ENCODE assay signal across 13 mouse cellular contexts in the genomic region with DNA sequence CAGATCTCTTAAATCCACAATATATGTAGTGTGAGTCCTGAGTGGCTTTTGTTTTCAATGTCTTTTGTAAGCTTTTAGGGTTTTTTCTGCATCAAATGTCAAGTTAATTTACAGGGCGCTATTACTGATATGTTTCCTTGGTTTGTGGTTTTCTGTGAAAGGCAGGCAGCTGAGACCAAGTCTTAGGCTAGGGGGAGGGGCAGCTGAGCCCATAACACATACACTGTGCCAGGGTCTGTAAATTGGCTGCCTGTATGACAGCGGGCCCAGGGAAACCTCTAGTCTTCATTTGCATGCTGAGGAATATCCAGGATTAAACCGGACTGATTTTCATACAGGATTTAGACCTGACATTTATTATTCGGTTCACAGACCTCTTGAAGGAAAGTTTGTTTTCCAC.
DNase-seq lines count a peak whose midpoint lies in the region; ATAC-seq lines count a peak whose summit lies in the region.
"Had no signal": no experiment of that assay in that cellular context is flagged by ENCODE, and none has a peak within 500 bp of the region (broad histone marks: within the 10 kb centered on the region; RNA-seq: fewer than 3 reads in every experiment).

No protein-coding gene starts in this region.

- H3K4me2 ChIP-seq in hindbrain, embryonic 12.5 days (replicated peaks): no peak overlapping the region
- no peak overlapping the region for H3K4me2 ChIP-seq in neural tube, embryonic 12.5 days (replicated peaks)
- no peak overlapping the region for H3K4me2 ChIP-seq in heart, embryonic 12.5 days
- H3K4me2 ChIP-seq: limb, embryonic 15.5 days; stomach, embryonic 15.5 days had no signal

- ATAC-seq in hindbrain, embryonic 12.5 days (ENCODE audit: low FRiP score): peak; percentile 85
- peak; percentile 92 for ATAC-seq in neural tube, embryonic 12.5 days (ENCODE audit: low FRiP score, low read depth)
- no peak for ATAC-seq in heart, embryonic 12.5 days (ENCODE audit: insufficient number of reproducible peaks, low FRiP score)

- H3K36me3 ChIP-seq in hindbrain, embryonic 12.5 days: no peaks in the 10 kb centered on the region
- no peaks in the 10 kb centered on the region for H3K36me3 ChIP-seq in neural tube, embryonic 12.5 days
- H3K36me3 ChIP-seq in heart, embryonic 12.5 days: no peaks in the 10 kb centered on the region
- H3K36me3 ChIP-seq: limb, embryonic 15.5 days; stomach, embryonic 15.5 days had no signal

- H3K9ac ChIP-seq in hindbrain, embryonic 12.5 days: no peak overlapping the region
- H3K9ac ChIP-seq in neural tube, embryonic 12.5 days: no peak overlapping the region
- H3K9ac ChIP-seq in heart, embryonic 12.5 days: no peak overlapping the region
- H3K9ac ChIP-seq: limb, embryonic 15.5 days; stomach, embryonic 15.5 days had no signal

- peak; percentile 25 for DNase-seq in embryo, embryonic 10 days (ENCODE audit: low spot score)
- no peak for DNase-seq in embryo, embryonic 9.5 days (ENCODE audit: extremely low spot score)
- peak; percentile 73 for DNase-seq in embryo, embryonic 11 days
- no peak for DNase-seq in heart, adult 11 months
- DNase-seq in layer of hippocampus, adult 18-20 months (ENCODE audit: low spot score in 2 of 2): no peak
- DNase-seq: heart, postnatal 10 days; layer of hippocampus, adult 9-11 months; lung, postnatal 36 days had no signal

- H3K4me3 ChIP-seq in hindbrain, embryonic 12.5 days: no peak overlapping the region
- H3K4me3 ChIP-seq in neural tube, embryonic 12.5 days: no peak overlapping the region
- no peak overlapping the region for H3K4me3 ChIP-seq in heart, embryonic 12.5 days
- H3K4me3 ChIP-seq: limb, embryonic 15.5 days; stomach, embryonic 15.5 days had no signal

- WGBS in hindbrain, embryonic 12.5 days: 25% methylated on average over 4 of the region's 4 CpGs
- WGBS in neural tube, embryonic 12.5 days: 29% methylated on average over 4 of the region's 4 CpGs
- WGBS in heart, embryonic 12.5 days: 59% methylated on average over 4 of the region's 4 CpGs

- no peaks in the 10 kb centered on the region for H3K27me3 ChIP-seq in hindbrain, embryonic 12.5 days
- no peaks in the 10 kb centered on the region for H3K27me3 ChIP-seq in neural tube, embryonic 12.5 days (replicated peaks)
- H3K27me3 ChIP-seq in heart, embryonic 12.5 days (replicated peaks): no peaks in the 10 kb centered on the region
- H3K27me3 ChIP-seq: limb, embryonic 15.5 days; stomach, embryonic 15.5 days had no signal

- H3K27ac ChIP-seq in hindbrain, embryonic 12.5 days: peak overlapping the region; percentile 90
- 0 out of 2 replicates have a peak overlapping the region, but pooled peaks have one; percentile 23 for H3K27ac ChIP-seq in neural tube, embryonic 12.5 days
- H3K27ac ChIP-seq in heart, embryonic 12.5 days (ENCODE audit: poor library complexity, severe bottlenecking): no peak overlapping the region
- H3K27ac ChIP-seq: limb, embryonic 15.5 days; stomach, embryonic 15.5 days had no signal

- peaks cover 18% of the 10 kb centered on the region for H3K4me1 ChIP-seq in hindbrain, embryonic 12.5 days
- peaks cover 11% of the 10 kb centered on the region; the same call in 1 of the 2 replicates for H3K4me1 ChIP-seq in neural tube, embryonic 12.5 days
- H3K4me1 ChIP-seq in heart, embryonic 12.5 days (replicated peaks): no peaks in the 10 kb centered on the region
- H3K4me1 ChIP-seq: limb, embryonic 15.5 days; stomach, embryonic 15.5 days had no signal

- H3K9me3 ChIP-seq in hindbrain, embryonic 12.5 days (replicated peaks): no peaks in the 10 kb centered on the region
- no peaks in the 10 kb centered on the region for H3K9me3 ChIP-seq in neural tube, embryonic 12.5 days
- H3K9me3 ChIP-seq in heart, embryonic 12.5 days (replicated peaks): no peaks in the 10 kb centered on the region
- H3K9me3 ChIP-seq: limb, embryonic 15.5 days; stomach, embryonic 15.5 days had no signal

Comparison
In these comparisons a context has a peak if more than half of its experiments do, and no peak if none do; other contexts are left out.
1. DNase-seq: peak in embryo, embryonic 10 days (single experiment) and embryo, embryonic 11 days (single experiment); none in embryo, embryonic 9.5 days (single experiment), heart, adult 11 months (single experiment) and layer of hippocampus, adult 18-20 months (0 of 2).